Mouse (Mus musculus) lung, adult 2 months (tissue): ENCODE results near the gene Polr2c. TPM values are rescaled to one million over a fixed set of nuclear protein-coding genes. Genes with fewer than 3 reads are reported as not detected.
A peak's percentile ranks its signal among the peaks of the same experiment; 100 is the strongest.

ENCODE experiments used
- DNase-seq: peaks from one replicate; pipeline ENCODE4 v3.0.0; 2022
- H3K4me1 ChIP-seq: fragments of 200-500 bp; 2 replicates; pipeline ENCODE4 v1.6.1; 2011; ENCODE audit warnings: low read length; ENCODE audit not compliant: control insufficient read depth, insufficient read depth
- H3K4me3 ChIP-seq: fragments of 200-500 bp; replicated peaks from 2 replicates; pipeline ENCODE3; 2011; ENCODE audit warnings: low read depth, mild to moderate bottlenecking, control low read depth, low read length; ENCODE audit errors: extremely low read depth
- CTCF ChIP-seq: fragments of 200-500 bp; IDR thresholded peaks from 2 replicates; pipeline ENCODE4 v1.5.1; 2011; ENCODE audit warnings: mild to moderate bottlenecking, low read length, control low read depth; ENCODE audit not compliant: insufficient read depth
- POLR2A ChIP-seq: fragments of 200-500 bp; IDR thresholded peaks from 2 replicates; pipeline ENCODE4 v1.6.1; 2011; ENCODE audit warnings: low read depth, mild to moderate bottlenecking, control low read depth, low read length, borderline replicate concordance; ENCODE audit errors: extremely low read depth
- WGBS: fragments of 180-500 bp; shearing (Covaris S2); methylation state at CpG from one replicate; pipeline ENCODE4 v1.1.7; 2018; 5-methylcytosine and 5-hydroxymethylcytosine counted together
- polyA plus RNA-seq: library from polyadenylated mRNA; depleted of rRNA; stranded (reverse); fragments of >200 nt; gene quantifications from 2 replicates; pipeline ENCODE4 v1.2.3, GENCODE M21; 2012; rRNA removed

Gene Polr2c
- polyA plus RNA-seq, 1 experiment: 105 TPM

DNA sequence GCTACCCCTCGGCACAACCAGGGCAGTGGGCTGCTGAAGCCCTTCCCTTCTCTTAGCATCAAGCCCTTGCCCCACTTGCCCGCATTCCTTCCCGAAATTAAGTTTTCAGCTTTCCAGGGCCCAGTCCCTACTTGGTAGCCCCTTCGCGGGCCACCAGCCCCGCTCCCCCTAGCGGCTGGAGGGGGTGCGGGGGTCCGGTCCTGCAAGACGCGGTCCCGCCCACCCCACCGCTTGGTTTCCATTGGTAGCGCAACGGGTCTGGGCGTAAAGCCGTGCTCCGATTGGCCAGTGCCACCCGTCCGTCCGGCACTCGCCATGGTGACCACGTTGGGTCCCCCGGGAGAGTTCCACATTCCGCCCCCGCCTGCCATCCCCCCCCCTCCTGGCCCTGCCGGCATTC is 60.1 kb downstream of the Polr2c start:
- peaks cover 14% of the 10 kb centered on the region for H3K4me1 ChIP-seq
- 1% methylated on average over 27 of the region's 27 CpGs for WGBS
- no peak for TF ChIP-seq CTCF
- TF ChIP-seq POLR2A: no peak
- peak; percentile 86 for DNase-seq
- H3K4me3 ChIP-seq: peak overlapping the region; percentile 69

DNA sequence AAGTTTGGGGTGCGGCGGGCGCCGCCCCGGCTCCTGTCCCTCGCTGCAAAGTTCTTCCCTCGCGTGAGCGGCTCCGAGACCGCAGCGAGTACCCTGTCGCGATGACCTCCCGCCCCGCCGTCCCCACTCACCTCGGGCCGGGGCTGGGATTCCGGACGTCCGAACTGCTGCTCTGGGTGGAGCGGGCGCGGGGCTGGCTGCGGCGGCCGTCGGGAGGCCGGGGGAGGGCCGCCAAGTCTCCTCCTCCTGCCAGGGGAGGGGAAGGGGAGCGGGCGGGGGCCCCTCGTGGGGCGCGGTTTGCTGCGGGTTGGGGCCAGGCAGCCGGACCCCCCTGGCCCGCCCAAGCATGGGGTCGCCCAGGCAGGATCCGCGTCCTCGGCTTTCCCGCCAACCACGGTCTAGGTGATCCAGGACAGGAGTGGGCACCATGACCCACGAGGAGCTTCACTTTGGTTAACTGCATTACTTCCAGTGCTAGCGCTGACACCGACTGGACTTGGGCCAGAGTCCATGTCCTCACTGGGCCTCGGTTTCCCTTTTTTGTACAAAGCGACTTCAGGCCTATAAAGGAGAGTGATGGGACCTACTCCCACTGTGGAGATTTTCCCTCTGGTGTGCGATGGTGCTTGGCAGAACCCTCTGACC is 60.7 kb downstream of the Polr2c start, which contains the start of gene Ccdc102a:
TSS of gene Ccdc102a (minus strand) at position 248 of the 645 bp plus-strand sequence.
- 3% methylated on average over 50 of the region's 51 CpGs for WGBS
- Histone ChIP-seq H3K4me1 (peaks cover 16% of the 10 kb centered on the region), H3K4me3 (peak within 1 kb of the TSS; percentile 69)
- DNase-seq: no peak
- TF ChIP-seq POLR2A (0 out of 2 replicates have a peak, but pooled peaks have one; percentile 20), CTCF (no peak)

DNA sequence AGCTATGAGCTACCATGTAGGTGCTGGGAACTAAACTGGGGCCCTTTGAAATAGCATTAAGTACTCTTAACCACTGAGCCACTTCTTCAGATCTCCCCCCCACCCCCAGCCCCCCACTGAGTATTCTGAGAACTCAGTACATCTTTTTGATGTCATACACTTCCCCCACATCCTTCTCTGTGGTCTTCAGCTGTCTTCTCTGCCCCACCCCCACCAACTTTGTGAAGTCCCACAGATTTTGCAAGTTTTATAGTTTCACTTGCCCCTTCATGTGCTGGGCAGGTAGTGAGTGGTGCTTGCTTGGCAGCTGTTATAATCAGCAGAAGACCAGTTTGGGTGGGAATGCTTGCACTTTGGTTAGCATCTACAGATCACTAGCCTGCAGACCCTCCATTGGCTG is 62.0 kb downstream of the Polr2c start:
- DNase-seq: no peak
- TF ChIP-seq CTCF: no peak
- TF ChIP-seq POLR2A: no peak
- H3K4me3 ChIP-seq: no peak overlapping the region
- H3K4me1 ChIP-seq: peaks cover 17% of the 10 kb centered on the region

DNA sequence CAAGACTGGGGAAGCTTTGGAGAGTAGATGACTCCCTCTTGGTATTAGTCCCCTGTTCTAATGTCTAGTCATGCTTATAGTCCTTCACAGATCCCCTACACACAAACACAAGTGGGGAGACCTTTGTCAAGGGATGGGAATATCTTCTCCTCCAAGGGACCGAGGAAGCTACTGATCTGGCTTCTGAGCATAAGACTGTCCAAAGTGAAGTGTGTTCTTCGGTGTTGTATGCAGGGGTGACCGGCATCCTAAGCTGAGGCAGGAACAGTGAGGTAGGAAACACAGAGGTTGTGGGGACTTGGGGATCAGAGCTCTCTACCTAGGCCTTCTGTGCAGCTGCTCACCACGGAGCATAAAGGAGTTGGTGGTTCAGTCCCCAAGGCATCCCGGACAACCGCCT is 64.9 kb downstream of the Polr2c start:
- DNase-seq: no peak
- 43% methylated on average over 6 of the region's 6 CpGs for WGBS
- no peak overlapping the region for H3K4me3 ChIP-seq
- H3K4me1 ChIP-seq: peaks cover 12% of the 10 kb centered on the region
- TF ChIP-seq POLR2A: no peak

DNA sequence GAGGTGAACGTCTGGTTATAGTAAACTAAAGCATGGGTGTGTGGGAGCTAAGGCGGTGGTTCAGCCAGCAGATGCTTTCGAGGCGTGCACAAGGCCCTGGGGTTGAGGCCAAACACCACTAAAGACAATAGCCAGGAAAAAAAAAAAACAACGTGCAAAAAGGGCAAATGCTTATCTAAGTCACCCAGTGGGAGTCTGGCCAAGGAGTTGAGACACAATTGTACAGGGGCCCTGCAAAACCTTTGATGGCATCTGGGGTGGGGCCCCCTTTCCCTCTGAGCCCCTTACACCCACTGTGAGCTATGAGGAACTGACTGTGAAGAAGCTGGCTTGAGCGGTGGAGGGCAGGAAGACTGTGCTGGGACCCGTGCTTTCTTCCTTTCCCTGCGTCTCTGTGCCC is 65.4 kb downstream of the Polr2c start:
- H3K4me1 ChIP-seq: peaks cover 12% of the 10 kb centered on the region
- H3K4me3 ChIP-seq: no peak overlapping the region
- no peak for DNase-seq
- no peak for TF ChIP-seq POLR2A
- no peak for TF ChIP-seq CTCF
- 18% methylated on average over 8 of the region's 8 CpGs for WGBS

Other genes with a start within 250 kb of the Polr2c start
- 104 and 126 TPM in 2 replicates for gene Arl2bp, start 190.8 kb upstream of the Polr2c start, polyA plus RNA-seq
- gene Pllp, start 161.2 kb upstream of the Polr2c start, polyA plus RNA-seq: 108 and 172 TPM in 2 replicates
- 11.8 and 11.9 TPM in 2 replicates for gene Ccl22, start 111.9 kb upstream of the Polr2c start, polyA plus RNA-seq
- gene Cx3cl1, start 85.4 kb upstream of the Polr2c start, polyA plus RNA-seq: 65.8 and 132 TPM in 2 replicates
- 6.4 and 9.8 TPM in 2 replicates for gene Ccl17, start 47.0 kb upstream of the Polr2c start, polyA plus RNA-seq
- 123 and 158 TPM in 2 replicates for gene Coq9, start 19.1 kb upstream of the Polr2c start, polyA plus RNA-seq
- 22.9 and 27.8 TPM in 2 replicates for gene Ciapin1, start 19.1 kb upstream of the Polr2c start, polyA plus RNA-seq
- gene Dok4, start 18.9 kb downstream of the Polr2c start, polyA plus RNA-seq: 39.6 and 46.4 TPM in 2 replicates
- 19.0 and 21.2 TPM in 2 replicates for gene Ccdc102a, start 60.6 kb downstream of the Polr2c start, polyA plus RNA-seq
- 4.8 and 5.3 TPM in 2 replicates for gene Adgrg5, start 66.2 kb downstream of the Polr2c start, polyA plus RNA-seq
- gene Adgrg1, start 117.3 kb downstream of the Polr2c start, polyA plus RNA-seq: 192 and 233 TPM in 2 replicates
- 15.4 and 18.9 TPM in 2 replicates for gene Adgrg3, start 160.2 kb downstream of the Polr2c start, polyA plus RNA-seq
- gene Drc7, start 197.7 kb downstream of the Polr2c start, polyA plus RNA-seq: 14.0 and 18.5 TPM in 2 replicates
- 18.4 and 20.0 TPM in 2 replicates for gene Katnb1, start 223.7 kb downstream of the Polr2c start, polyA plus RNA-seq